ENCODE assay signal across 9 mouse cellular contexts in the genomic region with DNA sequence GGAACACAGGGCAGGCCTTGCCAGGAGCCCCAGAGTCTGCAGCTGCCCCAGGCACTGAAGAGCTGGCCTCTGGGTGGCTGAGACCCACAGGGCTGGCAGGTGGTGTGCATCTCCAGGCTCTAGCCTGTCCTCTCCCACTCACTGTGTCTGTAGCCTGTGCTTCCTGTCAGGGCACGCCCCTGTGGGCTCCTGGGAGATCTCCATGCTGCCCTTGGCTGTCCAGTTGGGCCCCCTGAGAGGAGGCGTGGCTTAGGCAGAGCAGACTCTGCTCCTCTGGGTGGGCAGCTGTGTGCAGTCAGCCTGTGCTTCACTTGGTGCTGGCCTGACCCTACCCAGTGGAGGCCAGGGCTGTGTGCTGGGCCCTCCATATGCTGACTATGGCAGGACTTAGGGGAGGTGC. TPM values are rescaled to one million over a fixed set of nuclear protein-coding genes. Genes with fewer than 3 reads are reported as not detected.
A peak's percentile ranks its signal among the peaks of the same experiment; 100 is the strongest.
DNase-seq lines count a peak whose midpoint lies in the region; ATAC-seq and TF ChIP-seq lines count a peak whose summit lies in the region.
"Had no signal": no experiment of that assay in that cellular context is flagged by ENCODE, and none has a peak within 500 bp of the region (broad histone marks: within the 10 kb centered on the region; RNA-seq: fewer than 3 reads in every experiment).

No protein-coding gene starts in this region.

- H3K4me2 ChIP-seq in kidney, embryonic 15.5 days: peak overlapping the region; percentile 12

- intact Hi-C loops in gastrocnemius, adult 2 months (cut with DNase I): loop anchor here (2.0 kb wide), 1 partner anchor 27 kb away; no protein-coding TSS in a partner anchor

- DNase-seq in kidney, adult 9 months: no peak
- peak; percentile 69 for DNase-seq in gastrocnemius, adult 2 months
- DNase-seq in heart, postnatal 4 days: peak; percentile 73
- DNase-seq in retina, embryonic 14.5 days (ENCODE audit: low spot score): peak; percentile 58
- no peak for DNase-seq in frontal cortex, adult 2 months (ENCODE audit: extremely low spot score in 1 of 2, low spot score in 1 of 2)
- DNase-seq: thymus, postnatal 25 days had no signal

- H3K4me3 ChIP-seq in kidney, embryonic 15.5 days (replicated peaks): no peak overlapping the region
- no peak overlapping the region for H3K4me3 ChIP-seq in gastrocnemius, adult 2 months

- peaks cover 25% of the 10 kb centered on the region for H3K36me3 ChIP-seq in kidney, embryonic 15.5 days

- H3K9ac ChIP-seq in kidney, embryonic 15.5 days: peak overlapping the region; percentile 23; the same call in 1 of the 2 replicates

- no peaks in the 10 kb centered on the region for H3K27me3 ChIP-seq in kidney, embryonic 15.5 days

- peak overlapping the region; percentile 78 for H3K27ac ChIP-seq in kidney, embryonic 15.5 days
- H3K27ac ChIP-seq in gastrocnemius, adult 2 months: peak overlapping the region; percentile 88

- peaks cover 70% of the 10 kb centered on the region for H3K4me1 ChIP-seq in kidney, embryonic 15.5 days

- ATAC-seq in kidney, embryonic 15.5 days (replicated peaks; ENCODE audit: low FRiP score): peak; percentile 88
- ATAC-seq in inflammation-experienced regulatory T-cells, adult 6 months: no peak
- no peak for ATAC-seq in CD4-positive, CD25-positive, alpha-beta regulatory T cell, adult 4 months

- no peak for TF ChIP-seq CTCF in gastrocnemius, adult 2 months (IDR thresholded peaks at IDR 0.05)

- WGBS in kidney, embryonic 15.5 days: 19% methylated on average over 2 of the region's 2 CpGs

- no peaks in the 10 kb centered on the region for H3K9me3 ChIP-seq in kidney, embryonic 15.5 days (replicated peaks)

RNA-seq across cellular contexts. Expression of a gene that starts 5.0 kb away (rescaled TPM):
- polyA plus RNA-seq in kidney, embryonic 15.5 days (2015; fragmentation: Nextera tagmentation; extraction: Ambion mirVana): 156 and 183 TPM in 2 replicates
- total RNA-seq in gastrocnemius, adult 2 months (2021): 100 to 1,000 TPM; 101 to 105 TPM
- total RNA-seq in heart, postnatal 4 days (2021): 100 to 1,000 TPM; 142 to 162 TPM
- 10 to 100 TPM; 11.7 to 16.3 (median 13.2) TPM for polyA plus RNA-seq in inflammation-experienced regulatory T-cells, adult 6 months (2017; shearing (Covaris generic))
- polyA plus RNA-seq in CD4-positive, CD25-positive, alpha-beta regulatory T cell, adult 4 months (2017; shearing (Covaris generic)): 10 to 100 TPM in 1 of 2 experiments, 1 to 10 TPM in 1; 6.9 to 12.8 TPM
- polyA plus RNA-seq in frontal cortex, adult 2 months (2012; rRNA removed): 252 and 270 TPM in 2 replicates

RNA-seq across cellular contexts. Expression of a gene that starts 21.9 kb away (rescaled TPM):
- polyA plus RNA-seq in kidney, embryonic 15.5 days (2015; fragmentation: Nextera tagmentation; extraction: Ambion mirVana): 4.5 and 5.3 TPM in 2 replicates
- under 1 TPM; 0.28 to 0.38 TPM for total RNA-seq in gastrocnemius, adult 2 months (2021)
- 1 to 10 TPM in 1 of 2 experiments, under 1 TPM in 1; 0.79 to 1.2 TPM for total RNA-seq in heart, postnatal 4 days (2021)
- polyA plus RNA-seq in inflammation-experienced regulatory T-cells, adult 6 months (2017; shearing (Covaris generic)): 1 to 10 TPM; 5.3 to 8.4 (median 8.3) TPM
- polyA plus RNA-seq in CD4-positive, CD25-positive, alpha-beta regulatory T cell, adult 4 months (2017; shearing (Covaris generic)): 10 to 100 TPM; 11.1 to 13.6 TPM
- 2.8 and 3.1 TPM in 2 replicates for polyA plus RNA-seq in frontal cortex, adult 2 months (2012; rRNA removed)

RNA-seq across cellular contexts. Expression of a gene that starts 25.0 kb away (rescaled TPM):
- polyA plus RNA-seq in kidney, embryonic 15.5 days (2015; fragmentation: Nextera tagmentation; extraction: Ambion mirVana): 7.0 and 8.6 TPM in 2 replicates
- total RNA-seq in gastrocnemius, adult 2 months (2021): under 1 TPM; 0.48 to 0.89 TPM
- total RNA-seq in heart, postnatal 4 days (2021): 1 to 10 TPM; 2.6 to 2.9 TPM
- polyA plus RNA-seq in inflammation-experienced regulatory T-cells, adult 6 months (2017; shearing (Covaris generic)): 1 to 10 TPM; 2.6 to 4.2 (median 3.1) TPM
- 1 to 10 TPM; 1.7 to 3.6 TPM for polyA plus RNA-seq in CD4-positive, CD25-positive, alpha-beta regulatory T cell, adult 4 months (2017; shearing (Covaris generic))
- 5.6 and 8.1 TPM in 2 replicates for polyA plus RNA-seq in frontal cortex, adult 2 months (2012; rRNA removed)

RNA-seq across cellular contexts. Expression of a gene that starts 25.0 kb away (rescaled TPM):
- polyA plus RNA-seq in kidney, embryonic 15.5 days (2015; fragmentation: Nextera tagmentation; extraction: Ambion mirVana): 93.5 and 107 TPM in 2 replicates
- total RNA-seq in gastrocnemius, adult 2 months (2021): 10 to 100 TPM; 17.0 to 17.5 TPM
- total RNA-seq in heart, postnatal 4 days (2021): 10 to 100 TPM; 27.0 to 30.4 TPM
- polyA plus RNA-seq in inflammation-experienced regulatory T-cells, adult 6 months (2017; shearing (Covaris generic)): 100 to 1,000 TPM in 2 of 3 experiments, 10 to 100 TPM in 1; 96.2 to 110 (median 108) TPM
- polyA plus RNA-seq in CD4-positive, CD25-positive, alpha-beta regulatory T cell, adult 4 months (2017; shearing (Covaris generic)): 100 to 1,000 TPM in 1 of 2 experiments, 10 to 100 TPM in 1; 98.1 to 145 TPM
- polyA plus RNA-seq in frontal cortex, adult 2 months (2012; rRNA removed): 61.0 and 66.1 TPM in 2 replicates

RNA-seq across cellular contexts. Expression of a gene that starts 29.2 kb away (rescaled TPM):
- polyA plus RNA-seq in kidney, embryonic 15.5 days (2015; fragmentation: Nextera tagmentation; extraction: Ambion mirVana): 78.6 and 83.2 TPM in 2 replicates
- 10 to 100 TPM; 34.7 to 40.0 TPM for total RNA-seq in gastrocnemius, adult 2 months (2021)
- total RNA-seq in heart, postnatal 4 days (2021): 10 to 100 TPM; 42.2 to 42.4 TPM
- polyA plus RNA-seq in inflammation-experienced regulatory T-cells, adult 6 months (2017; shearing (Covaris generic)): 10 to 100 TPM in 1 of 3 experiments, 1 to 10 TPM in 2; 3.4 to 10.4 (median 9.2) TPM
- polyA plus RNA-seq in CD4-positive, CD25-positive, alpha-beta regulatory T cell, adult 4 months (2017; shearing (Covaris generic)): 1 to 10 TPM; 7.2 to 7.3 TPM
- polyA plus RNA-seq in frontal cortex, adult 2 months (2012; rRNA removed): 108 and 109 TPM in 2 replicates

Comparison
In these comparisons a context has a peak if more than half of its experiments do, and no peak if none do; other contexts are left out.
1. DNase-seq: peak in gastrocnemius, adult 2 months (single experiment), heart, postnatal 4 days (single experiment) and retina, embryonic 14.5 days (single experiment); none in kidney, adult 9 months (single experiment) and frontal cortex, adult 2 months (0 of 2).